Mouse (Mus musculus): ENCODE data around the gene Serpinb6a.

GRCm38 (mm10) chr13:33956571-33957421 is 45.8 kb downstream of the Serpinb6a start:
- TF ChIP-seq CTCF (conservative IDR thresholded peaks at IDR 0.05; ENCODE audit: low read length) (peak; percentile 92), POU5F1 (IDR thresholded peaks at IDR 0.05; ENCODE audit: borderline replicate concordance, low read length) (no peak)
